Mouse (Mus musculus): ENCODE data around the gene Atxn2. TPM values are rescaled to one million over a fixed set of nuclear protein-coding genes. Genes with fewer than 3 reads are reported as not detected.
A peak's percentile ranks its signal among the peaks of the same experiment; 100 is the strongest.

Gene Atxn2
- polyA plus RNA-seq (2015; fragmentation: Nextera tagmentation; extraction: Ambion mirVana), result 53.2 and 69.2 TPM in 2 replicates

DNA sequence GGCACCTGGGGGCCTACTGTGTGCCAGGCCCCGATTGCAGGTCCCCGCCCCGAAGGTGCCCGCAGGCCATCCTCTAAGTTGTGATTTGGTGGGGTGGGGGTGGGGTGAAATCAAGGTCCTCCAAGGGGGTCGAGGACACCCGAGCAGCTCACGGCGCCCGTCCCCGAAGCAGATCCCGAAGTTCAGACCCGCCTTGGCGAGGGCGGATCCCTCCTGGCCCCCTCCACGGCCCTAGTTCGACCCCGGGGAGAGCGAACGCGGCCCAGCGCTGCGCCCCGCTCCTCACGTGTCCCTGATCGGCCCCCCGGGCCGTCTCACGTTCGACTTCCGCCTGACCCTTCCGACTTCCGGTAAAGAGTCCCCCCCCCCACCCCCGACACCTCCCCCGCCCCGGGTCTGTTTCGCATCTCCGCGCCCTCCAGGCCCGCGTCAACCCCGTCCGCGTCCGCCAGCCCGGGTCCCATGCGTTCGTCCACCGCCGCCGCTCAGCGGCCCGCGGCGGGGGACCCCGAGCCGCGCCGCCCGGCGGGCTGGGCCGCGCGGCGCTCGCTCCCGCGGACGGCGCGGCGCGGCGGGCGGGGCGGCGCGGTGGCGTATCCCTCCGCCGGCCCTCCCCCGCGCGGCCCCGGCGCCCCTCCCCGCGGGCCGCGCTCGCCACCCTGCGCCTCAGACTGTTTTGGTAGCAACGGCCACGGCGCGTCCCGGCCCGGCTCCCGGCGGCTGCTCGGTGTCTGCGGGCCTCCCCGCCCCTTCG, at the start of gene Atxn2:
TSS of gene Atxn2 (plus strand) at position 164 of the 754 bp plus-strand sequence.
- no peaks in the 10 kb centered on the region for H3K9me3 ChIP-seq
- peaks cover 26% of the 10 kb centered on the region for H3K4me1 ChIP-seq
- H3K36me3 ChIP-seq, result no peaks in the 10 kb centered on the region
- peak within 1 kb of the TSS; percentile 98 for H3K4me3 ChIP-seq
- peak; percentile 75 for ATAC-seq (ENCODE audit: insufficient number of reproducible peaks, insufficient read depth, low FRiP score, low TSS enrichment, low read depth)
- peak within 1 kb of the TSS; percentile 97 for H3K9ac ChIP-seq
- peak within 1 kb of the TSS; percentile 97 for H3K27ac ChIP-seq
- no peaks in the 10 kb centered on the region for H3K27me3 ChIP-seq
- WGBS, result under 1% methylated on average over 91 of the region's 103 CpGs
- peak within 1 kb of the TSS; percentile 82 for H3K4me2 ChIP-seq

DNA sequence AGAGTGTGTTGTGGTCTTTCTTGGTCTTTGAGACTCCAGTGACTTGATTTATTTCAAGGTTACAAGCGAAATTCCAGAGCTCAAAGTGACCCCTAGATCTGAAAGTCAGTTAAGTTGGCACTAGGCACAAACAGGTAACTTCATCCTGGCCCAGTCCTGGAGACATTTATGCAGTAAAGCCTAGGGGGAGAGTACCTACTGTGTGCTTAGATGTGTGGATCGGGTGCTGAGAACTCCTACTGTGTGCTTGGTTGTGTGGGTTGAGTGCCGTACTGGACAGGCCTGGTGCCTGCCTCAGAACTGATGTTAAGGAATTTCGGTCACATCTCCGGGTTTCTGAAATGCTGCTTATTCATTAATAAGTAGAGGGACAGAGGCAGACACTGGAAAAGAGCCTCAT, 49.6 kb upstream of the Atxn2 start:
- WGBS, result 80% methylated on average over 5 of the region's 5 CpGs
- Histone ChIP-seq H3K4me3 (peak overlapping the region; percentile 96), H3K36me3 (peaks cover 39% of the 10 kb centered on the region), H3K27ac (no peak overlapping the region), H3K9ac (peak overlapping the region; percentile 96), H3K9me3 (no peaks in the 10 kb centered on the region), H3K4me1 (peaks cover 15% of the 10 kb centered on the region), H3K27me3 (no peaks in the 10 kb centered on the region), H3K4me2 (peak overlapping the region; percentile 83)
- ATAC-seq (ENCODE audit: insufficient number of reproducible peaks, insufficient read depth, low FRiP score, low TSS enrichment, low read depth), result no peak

DNA sequence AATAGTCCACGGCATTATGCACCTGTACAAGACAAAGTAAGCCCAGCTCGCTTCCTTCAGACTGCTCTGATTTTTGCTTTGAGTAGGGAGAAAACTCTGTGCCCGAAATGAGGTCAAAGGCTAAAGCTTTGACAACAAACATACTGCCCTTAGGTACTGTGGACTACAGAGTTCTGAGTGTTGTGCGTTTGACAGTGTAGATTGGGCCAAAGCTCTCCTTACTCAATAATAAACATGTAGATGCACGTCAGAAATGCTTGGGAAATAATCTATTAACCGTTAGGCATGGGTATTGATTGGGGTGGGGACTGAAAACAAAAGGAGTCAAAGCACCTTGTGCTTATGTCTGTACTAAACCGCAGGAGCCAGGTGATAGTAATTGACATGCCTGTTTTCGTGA, 47.7 kb upstream of the Atxn2 start:
- Histone ChIP-seq H3K4me3 (no peak overlapping the region), H3K27ac (no peak overlapping the region), H3K4me2 (no peak overlapping the region), H3K27me3 (no peaks in the 10 kb centered on the region), H3K9ac (no peak overlapping the region), H3K9me3 (no peaks in the 10 kb centered on the region), H3K4me1 (peaks cover 15% of the 10 kb centered on the region), H3K36me3 (peaks cover 56% of the 10 kb centered on the region)
- ATAC-seq (ENCODE audit: insufficient number of reproducible peaks, insufficient read depth, low FRiP score, low TSS enrichment, low read depth), result no peak
- 86% methylated on average over 8 of the region's 8 CpGs for WGBS

DNA sequence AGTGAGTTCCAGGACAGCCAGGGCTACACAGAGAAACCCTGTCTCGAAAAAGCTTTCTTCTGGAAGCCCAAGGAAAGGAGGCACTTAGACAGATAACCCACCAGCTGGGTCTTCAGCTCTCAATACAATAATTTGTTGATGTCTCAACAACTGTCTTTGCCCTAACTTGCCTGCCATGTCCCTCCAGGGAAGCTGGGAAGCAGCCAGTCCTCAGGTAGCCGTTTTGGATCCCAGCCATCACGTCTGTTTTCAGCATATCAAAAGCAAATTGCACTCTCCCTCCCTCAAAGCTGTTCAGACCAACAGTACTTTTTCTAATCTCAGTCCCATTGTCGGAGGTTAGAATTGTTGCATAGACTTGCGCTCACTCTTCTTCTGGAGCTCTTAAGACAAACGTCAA, 47.1 kb upstream of the Atxn2 start:
- Histone ChIP-seq H3K27ac (no peak overlapping the region), H3K27me3 (no peaks in the 10 kb centered on the region), H3K36me3 (peaks cover 62% of the 10 kb centered on the region), H3K9ac (no peak overlapping the region), H3K9me3 (no peaks in the 10 kb centered on the region), H3K4me3 (no peak overlapping the region), H3K4me1 (peaks cover 15% of the 10 kb centered on the region), H3K4me2 (no peak overlapping the region)
- 73% methylated on average over 6 of the region's 6 CpGs for WGBS
- ATAC-seq (ENCODE audit: insufficient number of reproducible peaks, insufficient read depth, low FRiP score, low TSS enrichment, low read depth), result no peak

DNA sequence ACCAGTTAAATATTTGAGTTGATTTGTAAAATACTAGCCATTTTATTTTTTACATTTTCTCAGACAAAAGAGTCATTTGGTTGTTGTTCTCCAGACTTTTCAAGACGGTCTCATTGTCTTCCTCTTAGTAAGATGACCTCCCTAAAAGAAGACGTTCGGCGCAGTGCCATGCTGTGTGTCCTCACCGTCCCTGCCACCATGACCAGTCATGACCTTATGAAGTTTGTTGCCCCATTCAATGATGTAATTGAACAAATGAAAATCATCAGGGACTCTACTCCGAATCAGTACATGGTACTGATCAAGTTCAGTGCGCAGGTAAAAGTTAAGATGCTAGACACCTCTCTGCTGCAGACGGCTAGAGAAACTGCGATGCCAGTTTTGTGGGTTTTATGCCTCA, 46.2 kb upstream of the Atxn2 start:
- Histone ChIP-seq H3K9me3 (no peaks in the 10 kb centered on the region), H3K4me2 (no peak overlapping the region), H3K36me3 (peaks cover 68% of the 10 kb centered on the region), H3K27ac (no peak overlapping the region), H3K9ac (no peak overlapping the region), H3K27me3 (no peaks in the 10 kb centered on the region), H3K4me3 (no peak overlapping the region), H3K4me1 (peaks cover 10% of the 10 kb centered on the region)
- WGBS, result 94% methylated on average over 9 of the region's 9 CpGs
- no peak for ATAC-seq (ENCODE audit: insufficient number of reproducible peaks, insufficient read depth, low FRiP score, low TSS enrichment, low read depth)

DNA sequence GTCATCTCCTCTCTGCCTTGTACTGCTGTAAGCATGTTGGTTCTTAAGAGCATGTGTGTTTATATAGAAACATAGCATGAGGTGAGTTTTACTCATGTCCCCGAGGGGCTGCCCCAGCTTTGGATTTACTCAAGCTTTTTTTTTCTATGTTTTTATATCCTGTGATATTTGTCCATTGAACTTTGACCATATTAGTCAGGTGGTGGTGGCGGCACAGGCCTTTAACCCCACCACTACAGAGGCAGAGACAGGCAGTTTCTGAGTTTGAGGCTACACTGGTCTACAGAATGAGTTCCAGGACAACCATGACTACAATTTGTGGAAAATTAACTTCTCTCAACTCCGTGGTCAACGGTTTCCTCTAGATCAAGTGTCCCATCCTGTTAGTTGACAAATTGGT, 44.1 kb upstream of the Atxn2 start:
- Histone ChIP-seq H3K27ac (no peak overlapping the region), H3K4me3 (no peak overlapping the region), H3K4me1 (no peaks in the 10 kb centered on the region), H3K9me3 (no peaks in the 10 kb centered on the region), H3K9ac (no peak overlapping the region), H3K4me2 (no peak overlapping the region), H3K36me3 (peaks cover 88% of the 10 kb centered on the region), H3K27me3 (no peaks in the 10 kb centered on the region)
- ATAC-seq (ENCODE audit: insufficient number of reproducible peaks, insufficient read depth, low FRiP score, low TSS enrichment, low read depth), result no peak
- 85% methylated on average over 4 of the region's 4 CpGs for WGBS

DNA sequence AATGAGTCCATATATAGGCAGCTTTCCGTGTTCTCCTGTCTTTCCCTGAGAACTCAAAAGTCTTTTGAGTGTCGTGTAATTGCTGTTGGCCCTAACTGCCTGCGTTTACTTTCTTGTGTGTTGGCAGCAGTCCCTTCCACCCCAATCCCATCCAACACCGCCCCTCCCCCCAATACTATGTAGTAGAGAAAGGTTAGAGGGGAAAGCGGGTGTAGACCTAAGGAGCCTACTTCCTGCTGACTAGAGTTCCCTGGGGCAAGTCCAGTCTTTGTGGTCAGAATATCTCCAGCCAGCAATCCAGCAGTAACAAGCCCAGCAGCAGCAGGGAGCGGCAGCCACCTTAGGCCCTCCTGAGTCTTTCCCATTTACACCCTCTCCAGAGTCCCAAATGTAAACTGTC, 42.7 kb upstream of the Atxn2 start:
- H3K4me1 ChIP-seq, result no peaks in the 10 kb centered on the region
- H3K4me2 ChIP-seq, result no peak overlapping the region
- H3K4me3 ChIP-seq, result no peak overlapping the region
- H3K27me3 ChIP-seq, result no peaks in the 10 kb centered on the region
- ATAC-seq (ENCODE audit: insufficient number of reproducible peaks, insufficient read depth, low FRiP score, low TSS enrichment, low read depth), result no peak
- no peak overlapping the region for H3K27ac ChIP-seq
- peaks cover 91% of the 10 kb centered on the region for H3K36me3 ChIP-seq
- H3K9ac ChIP-seq, result no peak overlapping the region
- 67% methylated on average over 6 of the region's 6 CpGs for WGBS
- no peaks in the 10 kb centered on the region for H3K9me3 ChIP-seq

DNA sequence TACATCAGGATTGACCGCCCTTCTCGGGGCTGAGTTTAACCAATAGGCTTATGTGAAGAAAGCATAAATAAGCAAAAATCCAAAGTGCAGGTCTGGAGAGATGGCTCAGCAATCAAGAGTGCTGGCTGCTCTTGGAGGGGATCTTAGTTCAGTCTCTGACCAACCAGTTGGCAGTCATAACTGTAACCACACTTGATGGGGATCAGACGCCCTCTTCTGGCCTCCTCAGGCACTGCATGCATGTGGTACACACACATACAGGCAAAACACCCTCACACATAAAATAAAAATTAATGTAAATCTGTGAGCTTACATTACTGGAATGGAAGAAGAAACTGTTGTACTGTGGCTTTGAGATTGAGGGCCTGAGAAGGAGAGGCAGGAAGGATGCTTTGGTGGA, 40.7 kb upstream of the Atxn2 start:
- no peaks in the 10 kb centered on the region for H3K27me3 ChIP-seq
- no peaks in the 10 kb centered on the region for H3K4me1 ChIP-seq
- no peak overlapping the region for H3K27ac ChIP-seq
- H3K9ac ChIP-seq, result no peak overlapping the region
- 81% methylated on average over 3 of the region's 3 CpGs for WGBS
- H3K36me3 ChIP-seq, result peaks cover 91% of the 10 kb centered on the region
- H3K4me2 ChIP-seq, result no peak overlapping the region
- ATAC-seq (ENCODE audit: insufficient number of reproducible peaks, insufficient read depth, low FRiP score, low TSS enrichment, low read depth), result no peak
- H3K4me3 ChIP-seq, result no peak overlapping the region
- no peaks in the 10 kb centered on the region for H3K9me3 ChIP-seq

DNA sequence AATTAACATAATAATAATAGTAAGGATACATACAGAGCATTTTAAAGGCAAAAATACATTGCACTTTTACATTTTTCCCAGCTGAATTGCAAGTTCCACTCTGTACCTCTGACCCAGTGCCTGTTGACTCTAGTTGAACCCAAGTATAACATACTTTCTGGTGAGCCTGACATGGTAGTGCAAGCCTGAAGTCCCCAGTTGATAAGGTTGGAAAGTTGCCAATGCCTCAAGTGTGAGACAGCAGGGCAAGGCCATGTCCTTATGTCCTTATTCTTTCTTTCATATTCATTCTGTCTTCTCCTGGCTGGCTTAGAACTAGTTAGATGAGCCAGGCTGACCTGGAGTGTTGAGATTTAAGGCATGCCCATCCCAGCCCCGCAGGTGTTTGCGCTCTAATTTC, 28.9 kb upstream of the Atxn2 start:
- no peaks in the 10 kb centered on the region for H3K27me3 ChIP-seq
- no peaks in the 10 kb centered on the region; the same call in 1 of the 2 replicates for H3K9me3 ChIP-seq
- no peak overlapping the region for H3K4me3 ChIP-seq
- no peak overlapping the region for H3K27ac ChIP-seq
- no peak overlapping the region for H3K9ac ChIP-seq
- ATAC-seq (ENCODE audit: insufficient number of reproducible peaks, insufficient read depth, low FRiP score, low TSS enrichment, low read depth), result no peak
- 100% methylated on average over 2 of the region's 2 CpGs for WGBS
- no peak overlapping the region for H3K4me2 ChIP-seq
- H3K36me3 ChIP-seq, result peaks cover 98% of the 10 kb centered on the region
- no peaks in the 10 kb centered on the region for H3K4me1 ChIP-seq

DNA sequence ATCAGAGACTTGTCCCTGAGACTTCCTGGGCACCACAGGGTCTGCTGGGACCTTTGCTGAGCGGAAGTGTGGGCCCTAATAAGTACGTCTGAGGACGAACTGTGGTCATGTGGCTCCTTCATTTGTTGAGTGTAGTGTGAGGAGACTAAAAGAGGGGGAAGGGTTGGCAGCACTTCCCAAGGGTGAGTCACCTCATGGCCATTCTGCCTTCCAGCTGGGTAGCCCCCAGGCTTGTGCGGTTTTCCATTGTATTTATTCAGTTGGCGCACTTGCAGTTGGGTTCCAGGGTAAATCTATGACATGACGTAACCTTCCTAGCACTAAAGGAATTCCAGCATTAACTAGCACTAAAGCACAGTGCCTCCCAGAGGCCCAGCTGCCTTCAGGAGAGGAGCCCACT, 25.6 kb upstream of the Atxn2 start:
- no peak overlapping the region for H3K4me3 ChIP-seq
- no peaks in the 10 kb centered on the region for H3K4me1 ChIP-seq
- H3K9me3 ChIP-seq, result no peaks in the 10 kb centered on the region
- WGBS, result 88% methylated on average over 6 of the region's 6 CpGs
- no peak overlapping the region for H3K27ac ChIP-seq
- no peaks in the 10 kb centered on the region for H3K27me3 ChIP-seq
- no peak overlapping the region for H3K4me2 ChIP-seq
- ATAC-seq (ENCODE audit: insufficient number of reproducible peaks, insufficient read depth, low FRiP score, low TSS enrichment, low read depth), result no peak
- peaks cover 75% of the 10 kb centered on the region for H3K36me3 ChIP-seq
- no peak overlapping the region for H3K9ac ChIP-seq

DNA sequence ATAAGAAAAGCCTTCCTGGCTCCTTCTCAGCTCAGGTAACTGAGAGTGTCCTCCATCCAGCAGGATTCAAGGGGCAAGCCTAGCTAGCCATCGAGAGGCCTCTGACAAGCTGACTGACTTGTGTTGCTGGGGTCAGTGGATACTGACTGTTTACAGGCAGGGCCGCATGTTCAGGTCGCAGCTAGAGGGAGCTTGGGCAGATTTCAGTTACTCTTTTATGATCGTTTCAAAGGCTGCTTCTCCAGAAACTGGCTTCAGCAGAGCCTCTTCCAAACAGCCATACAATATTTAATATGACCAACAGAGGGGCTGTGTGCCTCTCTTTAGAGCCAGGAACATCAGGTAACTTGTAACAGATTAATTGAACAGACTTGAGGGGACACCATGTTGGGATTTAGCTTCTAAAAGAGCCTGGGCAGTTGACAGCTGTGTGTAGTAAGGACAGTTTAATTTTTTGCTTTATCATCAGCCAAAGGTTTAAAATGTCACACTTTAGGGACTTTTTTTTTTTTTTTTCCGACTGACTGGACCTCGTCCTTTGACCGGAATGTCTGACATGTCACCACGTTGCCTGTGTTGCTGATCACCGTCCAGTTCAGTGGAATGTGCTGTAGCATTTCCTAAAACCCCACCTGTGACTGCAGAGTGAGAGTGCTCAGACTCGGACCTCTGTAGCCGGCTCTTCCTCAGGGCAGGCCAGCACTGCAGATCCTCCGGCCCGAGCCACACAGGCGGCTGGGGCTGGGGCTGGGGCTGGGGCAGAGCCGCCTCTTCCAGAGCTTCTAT, 24.8 kb upstream of the Atxn2 start:
- Histone ChIP-seq H3K36me3 (peaks cover 66% of the 10 kb centered on the region), H3K9ac (no peak overlapping the region), H3K27me3 (no peaks in the 10 kb centered on the region), H3K4me1 (no peaks in the 10 kb centered on the region), H3K4me2 (no peak overlapping the region), H3K4me3 (no peak overlapping the region), H3K9me3 (no peaks in the 10 kb centered on the region), H3K27ac (no peak overlapping the region)
- no peak for ATAC-seq (ENCODE audit: insufficient number of reproducible peaks, insufficient read depth, low FRiP score, low TSS enrichment, low read depth)
- WGBS, result 78% methylated on average over 15 of the region's 15 CpGs

Data from embryonic facial prominence, embryonic 13.5 days (tissue).